Mouse (Mus musculus) intestine, postnatal 0 days (tissue): Measurements from ENCODE around the gene Cdk15. TPM values are rescaled to one million over a fixed set of nuclear protein-coding genes. Genes with fewer than 3 reads are reported as not detected.

ENCODE experiments used
- ATAC-seq: fragments of 200-750 bp; cut with Nextera tagmentation; 2 replicates; pipeline ENCODE4 v1.8.0; 2017; ENCODE audit warnings: mild to moderate bottlenecking, moderate TSS enrichment, moderate library complexity
- H3K27ac ChIP-seq: fragments of 300-500 bp; sonication (generic); 2 replicates; pipeline ENCODE4 v1.5.1; 2014; ENCODE audit warnings: mild to moderate bottlenecking, low read depth, low read length, moderate library complexity
- H3K27me3 ChIP-seq: fragments of 300-500 bp; sonication (generic); replicated peaks from 2 replicates; pipeline ENCODE4 v1.6.1; 2014; ENCODE audit warnings: low read length, mixed read lengths; ENCODE audit not compliant: control insufficient read depth, insufficient read depth
- H3K36me3 ChIP-seq: fragments of 300-500 bp; sonication (generic); 2 replicates; pipeline ENCODE4 v1.6.1; 2014; ENCODE audit warnings: mild to moderate bottlenecking, moderate library complexity; ENCODE audit not compliant: control insufficient read depth, insufficient read depth
- H3K4me1 ChIP-seq: fragments of 300-500 bp; sonication (generic); replicated peaks from 2 replicates; pipeline ENCODE4 v1.6.1; 2014; ENCODE audit warnings: antibody characterized with exemption, low read length, mixed read lengths; ENCODE audit not compliant: control insufficient read depth, insufficient read depth
- H3K4me2 ChIP-seq: fragments of 300-500 bp; sonication (generic); replicated peaks from 2 replicates; pipeline ENCODE4 v1.6.1; 2014; ENCODE audit warnings: low read depth, mild to moderate bottlenecking, moderate library complexity
- H3K4me3 ChIP-seq: fragments of 300-500 bp; sonication (generic); 2 replicates; pipeline ENCODE4 v1.5.1; 2014; ENCODE audit warnings: low read depth, low read length
- H3K9ac ChIP-seq: fragments of 300-500 bp; sonication (generic); 2 replicates; pipeline ENCODE4 v1.6.1; 2014; ENCODE audit warnings: mild to moderate bottlenecking, low read depth, low read length
- H3K9me3 ChIP-seq: fragments of 300-500 bp; sonication (generic); 2 replicates; pipeline ENCODE4 v1.6.1; 2016; ENCODE audit warnings: mixed run types; ENCODE audit not compliant: control insufficient read depth
- CTCF ChIP-seq: sonication (generic); IDR thresholded peaks from 2 replicates; pipeline ENCODE4 v1.5.1; 2016; ENCODE audit warnings: low read depth, mild to moderate bottlenecking, control low read depth, antibody characterized with exemption, moderate library complexity
- WGBS: fragments of 180-500 bp; shearing (Covaris S2); extraction: QIAGEN DNeasy Blood & Tissue Kit; methylation state at CpG from one replicate; pipeline ENCODE4 v1.1.7; 2014; 5-methylcytosine and 5-hydroxymethylcytosine counted together
- polyA plus RNA-seq: library from polyadenylated mRNA; unstranded; fragments of >200 nt; fragmentation: Nextera tagmentation; extraction: Ambion mirVana; gene quantifications from 2 replicates; pipeline ENCODE4 v1.2.1, GENCODE M21; 2015

Gene Cdk15
- polyA plus RNA-seq, 1 experiment from 2014 or later: not detected

- H3K4me3 ChIP-seq: no peak overlapping the region
- no peak for ATAC-seq
- no peak for TF ChIP-seq CTCF
Observed at GRCm38 (mm10) chr1:59360834-59361233, 104.1 kb downstream of the Cdk15 start.

GRCm38 (mm10) chr1:59361460-59361859 is 104.8 kb downstream of the Cdk15 start:
- no peaks in the 10 kb centered on the region for H3K36me3 ChIP-seq
- WGBS: 67% methylated on average over 4 of the region's 4 CpGs
- ATAC-seq: no peak
- no peak for TF ChIP-seq CTCF
- no peak overlapping the region for H3K4me2 ChIP-seq
- H3K9ac ChIP-seq: no peak overlapping the region
- no peak overlapping the region for H3K4me3 ChIP-seq
- H3K27me3 ChIP-seq: no peaks in the 10 kb centered on the region
- H3K27ac ChIP-seq: no peak overlapping the region
- H3K4me1 ChIP-seq: no peaks in the 10 kb centered on the region
- no peaks in the 10 kb centered on the region for H3K9me3 ChIP-seq

More at GRCm38 (mm10) chr1:59360834-59361233, 104.1 kb downstream of the Cdk15 start:
- H3K4me2 ChIP-seq: no peak overlapping the region
- no peaks in the 10 kb centered on the region for H3K9me3 ChIP-seq
- no peak overlapping the region for H3K27ac ChIP-seq
- H3K36me3 ChIP-seq: no peaks in the 10 kb centered on the region
- no peaks in the 10 kb centered on the region for H3K4me1 ChIP-seq
- WGBS: 87% methylated on average over 3 of the region's 3 CpGs
- no peaks in the 10 kb centered on the region for H3K27me3 ChIP-seq
- no peak overlapping the region for H3K9ac ChIP-seq

GRCm38 (mm10) chr1:59361966-59362365 is 105.3 kb downstream of the Cdk15 start:
- Histone ChIP-seq H3K36me3 (no peaks in the 10 kb centered on the region), H3K4me1 (no peaks in the 10 kb centered on the region), H3K9me3 (no peaks in the 10 kb centered on the region), H3K4me2 (no peak overlapping the region), H3K27me3 (no peaks in the 10 kb centered on the region), H3K27ac (no peak overlapping the region), H3K9ac (no peak overlapping the region), H3K4me3 (no peak overlapping the region)
- 80% methylated on average over 4 of the region's 4 CpGs for WGBS
- no peak for ATAC-seq
- TF ChIP-seq CTCF: no peak

- no peak for ATAC-seq
- Histone ChIP-seq H3K27me3 (no peaks in the 10 kb centered on the region), H3K27ac (no peak overlapping the region), H3K4me1 (no peaks in the 10 kb centered on the region; the same call in 1 of the 2 replicates), H3K36me3 (no peaks in the 10 kb centered on the region), H3K4me2 (no peak overlapping the region), H3K9me3 (no peaks in the 10 kb centered on the region), H3K4me3 (no peak overlapping the region), H3K9ac (no peak overlapping the region)
- 48% methylated on average over 9 of the region's 9 CpGs for WGBS
- TF ChIP-seq CTCF: no peak
Observed at GRCm38 (mm10) chr1:59364463-59365040, 107.8 kb downstream of the Cdk15 start.

GRCm38 (mm10) chr1:59367928-59368648 is 111.4 kb downstream of the Cdk15 start:
- ATAC-seq: no peak
- no peak overlapping the region for H3K4me3 ChIP-seq
- 16% methylated on average over 13 of the region's 13 CpGs for WGBS
- H3K4me2 ChIP-seq: peak overlapping the region; percentile 40; the same call in 1 of the 2 replicates
- no peaks in the 10 kb centered on the region for H3K27me3 ChIP-seq
- H3K9me3 ChIP-seq: no peaks in the 10 kb centered on the region
- no peak overlapping the region for H3K27ac ChIP-seq
- H3K36me3 ChIP-seq: no peaks in the 10 kb centered on the region
- TF ChIP-seq CTCF: no peak
- no peaks in the 10 kb centered on the region; the same call in 1 of the 2 replicates for H3K4me1 ChIP-seq
- no peak overlapping the region for H3K9ac ChIP-seq

GRCm38 (mm10) chr1:59368649-59369319 is 112.1 kb downstream of the Cdk15 start:
- WGBS: 31% methylated on average over 10 of the region's 10 CpGs
- Histone ChIP-seq H3K4me2 (no peak overlapping the region), H3K9me3 (no peaks in the 10 kb centered on the region), H3K9ac (no peak overlapping the region), H3K4me1 (no peaks in the 10 kb centered on the region; the same call in 1 of the 2 replicates), H3K36me3 (no peaks in the 10 kb centered on the region), H3K4me3 (no peak overlapping the region), H3K27ac (no peak overlapping the region), H3K27me3 (no peaks in the 10 kb centered on the region)
- ATAC-seq: no peak
- no peak for TF ChIP-seq CTCF
